Mouse (Mus musculus) midbrain, embryonic 10.5 days (tissue): ENCODE measurements around the gene Gm49486. TPM values are rescaled to one million over a fixed set of nuclear protein-coding genes. Genes with fewer than 3 reads are reported as not detected.
A peak's percentile ranks its signal among the peaks of the same experiment; 100 is the strongest.

Experiments used
- DNase-seq: peaks from one replicate; pipeline ENCODE4 v3.0.0-alpha.2; 2017; ENCODE audit warnings: low spot score
- H3K27ac ChIP-seq: fragments of 300-500 bp; sonication (generic); replicated peaks from 2 replicates; pipeline ENCODE4 v1.5.1; 2016; ENCODE audit warnings: mild to moderate bottlenecking
- H3K27me3 ChIP-seq: fragments of 300-500 bp; sonication (generic); 2 replicates; pipeline ENCODE4 v1.6.1; 2016; ENCODE audit warnings: low read depth, mild to moderate bottlenecking; ENCODE audit not compliant: poor library complexity, severe bottlenecking
- H3K36me3 ChIP-seq: fragments of 300-500 bp; sonication (generic); 2 replicates; pipeline ENCODE4 v1.6.1; 2016; ENCODE audit warnings: mild to moderate bottlenecking, moderate library complexity
- H3K4me1 ChIP-seq: fragments of 300-500 bp; sonication (generic); 2 replicates; pipeline ENCODE4 v1.6.1; 2016
- H3K4me3 ChIP-seq: fragments of 300-500 bp; sonication (generic); 2 replicates; pipeline ENCODE4 v1.5.1; 2016; ENCODE audit warnings: mild to moderate bottlenecking, moderate library complexity
- H3K9me3 ChIP-seq: fragments of 300-500 bp; sonication (generic); replicated peaks from 2 replicates; pipeline ENCODE4 v1.6.1; 2016; ENCODE audit warnings: mild to moderate bottlenecking
- WGBS: fragments of 180-500 bp; shearing (Covaris S2); methylation state at CpG from one replicate; pipeline ENCODE4 v1.1.7; 2016; 5-methylcytosine and 5-hydroxymethylcytosine counted together
- polyA plus RNA-seq: library from polyadenylated mRNA; unstranded; fragments of >200 nt; fragmentation: Nextera tagmentation; extraction: Ambion mirVana; gene quantifications from 2 replicates; pipeline ENCODE4 v1.2.1, GENCODE M21; 2016

Gm49486 gene
- polyA plus RNA-seq, 1 experiment from 2014 or later: 0.12 TPM

GRCm38 (mm10) chr15:79242574-79243233 is 13.5 kb downstream of the Gm49486 start:
- no peaks in the 10 kb centered on the region for H3K27me3 ChIP-seq
- H3K4me1 ChIP-seq: peaks cover 19% of the 10 kb centered on the region
- no peak overlapping the region for H3K4me3 ChIP-seq
- 74% methylated on average over 13 of the region's 13 CpGs for WGBS
- H3K27ac ChIP-seq: 0 out of 2 replicates have a peak overlapping the region, but pooled peaks have one; percentile 13
- H3K36me3 ChIP-seq: peaks cover 82% of the 10 kb centered on the region
- no peaks in the 10 kb centered on the region for H3K9me3 ChIP-seq
- DNase-seq: no peak

- peak overlapping the region; percentile 19; the same call in 1 of the 2 replicates for H3K27ac ChIP-seq
- H3K27me3 ChIP-seq: no peaks in the 10 kb centered on the region
- no peaks in the 10 kb centered on the region for H3K9me3 ChIP-seq
- DNase-seq: peak; percentile 97
- WGBS: 25% methylated on average over 10 of the region's 10 CpGs
- peaks cover 82% of the 10 kb centered on the region for H3K36me3 ChIP-seq
- H3K4me1 ChIP-seq: peaks cover 19% of the 10 kb centered on the region
- H3K4me3 ChIP-seq: peak overlapping the region; percentile 4; the same call in 1 of the 2 replicates
Measured at GRCm38 (mm10) chr15:79243234-79244042, 14.2 kb downstream of the Gm49486 start.

- Histone ChIP-seq H3K27ac (peak overlapping the region; percentile 39), H3K27me3 (no peaks in the 10 kb centered on the region; the same call in 1 of the 2 replicates), H3K4me1 (peaks cover 19% of the 10 kb centered on the region), H3K9me3 (no peaks in the 10 kb centered on the region), H3K4me3 (no peak overlapping the region), H3K36me3 (peaks cover 82% of the 10 kb centered on the region)
- WGBS: 78% methylated on average over 7 of the region's 7 CpGs
- no peak for DNase-seq
Measured at GRCm38 (mm10) chr15:79244071-79244893, 15.1 kb downstream of the Gm49486 start.

- Histone ChIP-seq H3K9me3 (no peaks in the 10 kb centered on the region), H3K27me3 (peaks cover 8% of the 10 kb centered on the region), H3K27ac (peak overlapping the region; percentile 1; the same call in 1 of the 2 replicates), H3K4me3 (no peak overlapping the region), H3K4me1 (peaks cover 19% of the 10 kb centered on the region), H3K36me3 (peaks cover 74% of the 10 kb centered on the region)
- WGBS: 89% methylated on average over 3 of the region's 3 CpGs
- DNase-seq: no peak
Measured at GRCm38 (mm10) chr15:79245321-79245720, 16.1 kb downstream of the Gm49486 start.

- no peak overlapping the region for H3K4me3 ChIP-seq
- H3K4me1 ChIP-seq: peaks cover 32% of the 10 kb centered on the region
- H3K9me3 ChIP-seq: no peaks in the 10 kb centered on the region
- no peak for DNase-seq
- H3K27ac ChIP-seq: no peak overlapping the region
- H3K27me3 ChIP-seq: peaks cover 57% of the 10 kb centered on the region
- 76% methylated on average over 2 of the region's 2 CpGs for WGBS
- H3K36me3 ChIP-seq: peaks cover 40% of the 10 kb centered on the region
Measured at GRCm38 (mm10) chr15:79250236-79250635, 21.0 kb downstream of the Gm49486 start.

GRCm38 (mm10) chr15:79251168-79251567 is 22.0 kb downstream of the Gm49486 start:
- Histone ChIP-seq H3K4me3 (no peak overlapping the region), H3K27ac (no peak overlapping the region), H3K36me3 (peaks cover 31% of the 10 kb centered on the region), H3K9me3 (no peaks in the 10 kb centered on the region), H3K27me3 (peaks cover 62% of the 10 kb centered on the region), H3K4me1 (peaks cover 34% of the 10 kb centered on the region)
- no peak for DNase-seq
- 54% methylated on average over 7 of the region's 7 CpGs for WGBS

- H3K27me3 ChIP-seq: peaks cover 62% of the 10 kb centered on the region
- WGBS: 4% methylated on average over 61 of the region's 61 CpGs
Measured at GRCm38 (mm10) chr15:79251781-79252491, 22.7 kb downstream of the Gm49486 start.

GRCm38 (mm10) chr15:79252580-79252979 is 23.4 kb downstream of the Gm49486 start:
- Histone ChIP-seq H3K4me3 (peak overlapping the region; percentile 53), H3K4me1 (peaks cover 34% of the 10 kb centered on the region), H3K36me3 (peaks cover 19% of the 10 kb centered on the region), H3K27me3 (peaks cover 62% of the 10 kb centered on the region), H3K27ac (peak overlapping the region; percentile 73), H3K9me3 (no peaks in the 10 kb centered on the region)
- whole genome bisulfite sequencing: 31% methylated on average over 24 of the region's 24 CpGs
- DNase-seq: no peak

More at GRCm38 (mm10) chr15:79251781-79252491, 22.7 kb downstream of the Gm49486 start:
- H3K4me3 ChIP-seq: peak overlapping the region; percentile 53
- peaks cover 23% of the 10 kb centered on the region for H3K36me3 ChIP-seq
- no peaks in the 10 kb centered on the region for H3K9me3 ChIP-seq
- DNase-seq: peak; percentile 58
- H3K4me1 ChIP-seq: peaks cover 34% of the 10 kb centered on the region
- peak overlapping the region; percentile 73 for H3K27ac ChIP-seq

GRCm38 (mm10) chr15:79254661-79255060 is 25.5 kb downstream of the Gm49486 start, which contains the start of gene Slc16a8:
Gene Slc16a8, minus strand, starts transcription at chr15:79254761.
- peaks cover 34% of the 10 kb centered on the region for H3K4me1 ChIP-seq
- 16% methylated on average over 3 of the region's 3 CpGs for WGBS
- no peak for DNase-seq
- H3K36me3 ChIP-seq: no peaks in the 10 kb centered on the region
- no peaks in the 10 kb centered on the region for H3K9me3 ChIP-seq
- H3K4me3 ChIP-seq: no peak within 1 kb of the TSS
- peaks cover 76% of the 10 kb centered on the region for H3K27me3 ChIP-seq
- no peak within 1 kb of the TSS for H3K27ac ChIP-seq

- no peaks in the 10 kb centered on the region for H3K36me3 ChIP-seq
- DNase-seq: no peak
- H3K27ac ChIP-seq: no peak overlapping the region
- peaks cover 30% of the 10 kb centered on the region for H3K4me1 ChIP-seq
- no peak overlapping the region for H3K4me3 ChIP-seq
- peaks cover 76% of the 10 kb centered on the region for H3K27me3 ChIP-seq
- WGBS: 32% methylated on average over 17 of the region's 17 CpGs
- H3K9me3 ChIP-seq: no peaks in the 10 kb centered on the region
Measured at GRCm38 (mm10) chr15:79258521-79258920, 29.3 kb downstream of the Gm49486 start.

GRCm38 (mm10) chr15:79261095-79261725 is 32.0 kb downstream of the Gm49486 start:
- under 1% methylated on average over 61 of the region's 62 CpGs for WGBS
- Histone ChIP-seq H3K27me3 (peaks cover 77% of the 10 kb centered on the region), H3K27ac (peak overlapping the region; percentile 82)

More at GRCm38 (mm10) chr15:79261095-79261725, 32.0 kb downstream of the Gm49486 start:
- H3K9me3 ChIP-seq: no peaks in the 10 kb centered on the region
- DNase-seq: peak; percentile 51
- no peaks in the 10 kb centered on the region for H3K36me3 ChIP-seq
- peaks cover 20% of the 10 kb centered on the region for H3K4me1 ChIP-seq
- H3K4me3 ChIP-seq: peak overlapping the region; percentile 86
